Mouse (Mus musculus) erythroblast, adult 5-6 weeks (primary cell): ENCODE data around the gene Nudt22. TPM values are rescaled to one million over a fixed set of nuclear protein-coding genes. Genes with fewer than 3 reads are reported as not detected.

Experiments
- ATAC-seq: replicated peaks from 2 replicates; pipeline ENCODE4 v1.8.0; 2016; ENCODE audit warnings: moderate number of reproducible peaks, mild to moderate bottlenecking, moderate TSS enrichment, inconsistent platforms; ENCODE audit not compliant: poor library complexity, low FRiP score, severe bottlenecking
- total RNA-seq, 2 experiments: library from RNA; stranded (forward) in 1 of 2; stranded (reverse) in 1 of 2; fragments of 150-400 nt in 1 of 2; fragments of 200-764, 138-1000 nt in 1 of 2; gene quantifications; 2 replicates each; pipeline versions ENCODE4 v1.2.3 to v1.2.4; 2015 to 2017; ENCODE audit warnings: low replicate concordance in 2 of 2

Nudt22 gene
- total RNA-seq, 2 experiments from 2014 or later, result 0.60 to 5.4 TPM

- no peak for ATAC-seq
Measured at GRCm38 (mm10) chr19:6979001-6979479, 16.9 kb downstream of the Nudt22 start.

- ATAC-seq, result no peak
Measured at GRCm38 (mm10) chr19:6978639-6978974, 17.3 kb downstream of the Nudt22 start.

- no peak for ATAC-seq
Measured at GRCm38 (mm10) chr19:6977759-6978638, 17.9 kb downstream of the Nudt22 start.

- ATAC-seq, result no peak
Measured at GRCm38 (mm10) chr19:6975537-6976521, 20.1 kb downstream of the Nudt22 start, which contains the start of gene Plcb3. Plcb3 (minus strand) TSS chr19:6976470.

- peak; percentile 59 for ATAC-seq
Measured at GRCm38 (mm10) chr19:6974211-6975205, 21.4 kb downstream of the Nudt22 start, which contains the start of gene Ppp1r14b. Ppp1r14b (plus strand) TSS chr19:6974968.

GRCm38 (mm10) chr19:6973581-6974190 lies 22.2 kb downstream of the Nudt22 start:
- no peak for ATAC-seq

- no peak for ATAC-seq
Measured at GRCm38 (mm10) chr19:6972247-6972917, 23.5 kb downstream of the Nudt22 start.

GRCm38 (mm10) chr19:6971644-6972043 lies 24.3 kb downstream of the Nudt22 start:
- no peak for ATAC-seq

- ATAC-seq, result no peak
Measured at GRCm38 (mm10) chr19:6970460-6971085, 25.3 kb downstream of the Nudt22 start.

GRCm38 (mm10) chr19:6969665-6970381 lies 26.1 kb downstream of the Nudt22 start:
- peak; percentile 48 for ATAC-seq

- no peak for ATAC-seq
Measured at GRCm38 (mm10) chr19:6969291-6969664, 26.6 kb downstream of the Nudt22 start.

- no peak for ATAC-seq
Measured at GRCm38 (mm10) chr19:6968491-6969271, 27.2 kb downstream of the Nudt22 start.

- no peak for ATAC-seq
Measured at GRCm38 (mm10) chr19:6956461-6956860, 39.5 kb downstream of the Nudt22 start.

- ATAC-seq, result no peak
Measured at GRCm38 (mm10) chr19:6955424-6955823, 40.5 kb downstream of the Nudt22 start.

GRCm38 (mm10) chr19:6954046-6954445 lies 41.9 kb downstream of the Nudt22 start:
- ATAC-seq, result no peak

GRCm38 (mm10) chr19:6952712-6953037 lies 43.2 kb downstream of the Nudt22 start:
- no peak for ATAC-seq
